Mouse (Mus musculus): ENCODE measurements around the gene Acoxl.

DNA sequence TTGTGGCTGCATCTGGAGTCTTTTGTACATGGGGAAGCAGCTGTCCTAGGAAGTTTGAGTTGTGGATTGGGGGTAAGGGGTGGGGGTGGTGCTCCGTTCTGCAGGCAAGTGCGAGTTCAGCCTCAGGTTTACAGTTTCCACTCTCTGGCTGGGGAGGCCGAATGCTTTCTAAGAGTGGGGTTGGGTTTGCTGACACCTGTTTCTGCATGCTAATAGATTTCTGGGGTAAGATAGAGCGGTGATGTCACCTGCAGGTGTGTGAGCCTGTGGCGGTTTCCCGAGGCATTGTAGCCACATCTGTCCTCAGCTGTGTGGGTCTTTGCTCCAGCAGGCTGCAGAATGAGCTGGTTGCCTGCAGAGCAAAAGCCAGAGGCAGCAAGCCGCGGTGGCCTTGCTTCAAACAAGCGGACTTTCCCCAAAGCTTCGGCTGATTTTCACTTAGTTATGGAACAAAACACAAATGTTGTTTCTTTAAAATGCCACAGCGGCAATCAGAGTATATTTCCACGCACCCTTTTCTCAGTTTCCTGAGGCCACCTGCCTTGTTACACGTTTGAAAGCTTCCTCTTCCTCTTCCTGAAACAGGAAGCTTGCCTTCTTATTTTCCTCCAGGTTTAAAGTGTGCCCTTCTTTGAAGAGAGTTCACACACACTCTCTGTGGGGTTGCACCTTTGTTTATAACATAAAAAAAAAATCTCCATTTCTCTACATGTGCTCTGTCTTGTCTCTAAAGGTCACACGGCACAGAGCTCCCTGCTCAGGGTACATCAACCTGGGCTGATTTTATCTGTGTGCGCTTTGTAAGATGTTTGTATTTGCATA, 89.0 kb downstream of the Acoxl start:
- no peak for TF ChIP-seq POLR2A (IDR thresholded peaks at IDR 0.05; ENCODE audit: low read depth, low read length)
- TF ChIP-seq CTCF (IDR thresholded peaks at IDR 0.05; ENCODE audit: borderline replicate concordance, insufficient read depth, low read length) = no peak
